Mouse (Mus musculus): ENCODE measurements around the gene Hpn. TPM values are rescaled to one million over a fixed set of nuclear protein-coding genes. Genes with fewer than 3 reads are reported as not detected.
A peak's percentile ranks its signal among the peaks of the same experiment; 100 is the strongest.

The Hpn gene
- polyA plus RNA-seq, 1 experiment from 2014 or later: 1.2 TPM

DNA sequence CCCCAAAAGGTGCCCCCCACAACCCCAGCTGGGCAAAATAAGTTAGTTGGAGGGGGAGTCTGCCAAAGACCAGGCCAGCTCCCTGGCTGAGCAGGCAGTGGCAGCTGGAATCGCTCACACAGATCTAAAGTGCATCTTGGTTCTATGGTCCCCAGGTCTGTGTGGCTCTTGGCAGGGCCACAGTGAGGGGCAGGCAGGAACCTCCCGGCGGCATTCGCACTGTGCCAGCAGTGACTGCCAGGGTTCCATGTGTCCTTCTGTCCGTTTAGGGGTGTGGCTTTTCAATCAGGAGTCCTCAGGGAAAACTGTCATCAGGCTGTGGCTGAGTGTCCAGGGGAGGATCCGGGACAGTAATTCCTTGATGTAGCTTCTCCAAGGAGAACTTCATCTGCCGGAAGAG is 15.1 kb upstream of the Hpn start:
- Histone ChIP-seq H3K4me3 (ENCODE audit: low read depth, low read length) (no peak overlapping the region), H3K27ac (ENCODE audit: low read depth, low read length) (no peak overlapping the region), H3K4me1 (ENCODE audit: control insufficient read depth, insufficient read depth, low read length) (peaks cover 14% of the 10 kb centered on the region), H3K27me3 (ENCODE audit: control insufficient read depth, insufficient read depth, low read length) (peaks cover 30% of the 10 kb centered on the region), H3K9ac (ENCODE audit: low read length) (no peak overlapping the region), H3K4me2 (no peak overlapping the region), H3K36me3 (ENCODE audit: control insufficient read depth, insufficient read depth, low read length) (peaks cover 59% of the 10 kb centered on the region), H3K9me3 (ENCODE audit: control insufficient read depth, low read length) (no peaks in the 10 kb centered on the region)
- no peak for ATAC-seq (ENCODE audit: low FRiP score)
- DNase-seq (ENCODE audit: low spot score, missing footprints): no peak
- 91% methylated on average over 7 of the region's 7 CpGs for WGBS

- Histone ChIP-seq H3K36me3 (ENCODE audit: control insufficient read depth, insufficient read depth, low read length) (peaks cover 40% of the 10 kb centered on the region), H3K27me3 (ENCODE audit: control insufficient read depth, insufficient read depth, low read length) (peaks cover 33% of the 10 kb centered on the region), H3K4me1 (ENCODE audit: control insufficient read depth, insufficient read depth, low read length) (peaks cover 14% of the 10 kb centered on the region), H3K9ac (ENCODE audit: low read length) (no peak overlapping the region), H3K9me3 (ENCODE audit: control insufficient read depth, low read length) (no peaks in the 10 kb centered on the region), H3K4me3 (ENCODE audit: low read depth, low read length) (no peak overlapping the region), H3K27ac (ENCODE audit: low read depth, low read length) (no peak overlapping the region), H3K4me2 (no peak overlapping the region)
- WGBS: 66% methylated on average over 9 of the region's 9 CpGs
- DNase-seq (ENCODE audit: low spot score, missing footprints) (no peak), ATAC-seq (ENCODE audit: low FRiP score) (peak; percentile 17; the same call in 1 of the 2 replicates)
Measured at GRCm38 (mm10) chr7:31128157-31128705, 13.1 kb upstream of the Hpn start.

DNA sequence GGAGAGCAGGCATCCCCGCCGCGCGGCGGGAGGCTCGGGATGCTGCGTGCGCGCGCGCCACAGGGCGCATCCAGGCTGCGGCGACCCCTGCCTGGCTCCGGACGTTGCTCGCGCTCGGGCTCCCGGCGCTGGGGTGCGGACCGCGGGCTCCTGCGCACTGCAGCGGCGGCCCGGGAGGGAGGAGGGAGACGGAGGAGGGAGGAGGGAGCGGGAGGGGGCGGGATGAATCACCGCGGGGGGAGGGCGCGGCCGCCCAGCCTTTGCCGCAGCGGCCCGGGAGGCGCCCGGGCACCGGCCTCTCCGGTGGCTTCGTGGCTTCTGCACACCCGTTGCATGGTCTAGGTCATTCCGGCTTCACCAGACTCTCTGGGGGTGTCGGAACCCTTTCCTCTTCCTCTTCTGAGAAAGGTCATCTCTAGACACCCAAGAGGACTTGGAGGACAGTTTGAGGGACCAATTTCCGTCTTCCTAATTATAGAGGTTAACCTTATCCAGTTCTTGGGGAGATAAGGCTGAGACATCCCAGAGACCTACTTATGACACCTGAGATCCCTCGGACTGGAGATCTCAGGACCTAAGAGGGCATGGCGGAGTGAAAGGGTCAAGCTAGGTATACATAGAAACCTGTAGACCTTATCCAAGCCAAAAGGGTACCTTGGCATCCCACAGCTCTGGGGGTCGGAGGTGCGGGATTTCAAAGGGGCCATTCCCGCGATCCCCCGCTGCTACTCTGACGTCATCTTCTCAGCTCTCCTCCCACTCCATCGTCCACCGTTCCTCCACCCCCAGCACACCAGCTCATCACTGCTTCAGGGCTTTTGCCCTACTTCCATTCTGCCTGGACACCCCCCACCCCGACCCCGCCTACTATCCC is 12.0 kb upstream of the Hpn start, which contains the start of gene Scn1b:
Gene Scn1b (minus strand): TSS at position 153 of the 874 bp plus-strand sequence.
- H3K27ac ChIP-seq (ENCODE audit: low read depth, low read length): no peak within 1 kb of the TSS; the same call in 1 of the 2 replicates
- peak within 1 kb of the TSS; percentile 46 for H3K4me3 ChIP-seq (ENCODE audit: low read depth, low read length)
- DNase-seq (ENCODE audit: low spot score, missing footprints) (peak; percentile 90), ATAC-seq (ENCODE audit: low FRiP score) (peak; percentile 47; the same call in 1 of the 2 replicates)
- peaks cover 33% of the 10 kb centered on the region for H3K27me3 ChIP-seq (ENCODE audit: control insufficient read depth, insufficient read depth, low read length)
- 4% methylated on average over 32 of the region's 60 CpGs for WGBS
- H3K4me1 ChIP-seq (ENCODE audit: control insufficient read depth, insufficient read depth, low read length): peaks cover 14% of the 10 kb centered on the region
- no peaks in the 10 kb centered on the region for H3K9me3 ChIP-seq (ENCODE audit: control insufficient read depth, low read length)
- H3K9ac ChIP-seq (ENCODE audit: low read length): peak within 1 kb of the TSS; percentile 33; the same call in 1 of the 2 replicates
- H3K4me2 ChIP-seq: peak within 1 kb of the TSS; percentile 86
- peaks cover 29% of the 10 kb centered on the region for H3K36me3 ChIP-seq (ENCODE audit: control insufficient read depth, insufficient read depth, low read length)

DNA sequence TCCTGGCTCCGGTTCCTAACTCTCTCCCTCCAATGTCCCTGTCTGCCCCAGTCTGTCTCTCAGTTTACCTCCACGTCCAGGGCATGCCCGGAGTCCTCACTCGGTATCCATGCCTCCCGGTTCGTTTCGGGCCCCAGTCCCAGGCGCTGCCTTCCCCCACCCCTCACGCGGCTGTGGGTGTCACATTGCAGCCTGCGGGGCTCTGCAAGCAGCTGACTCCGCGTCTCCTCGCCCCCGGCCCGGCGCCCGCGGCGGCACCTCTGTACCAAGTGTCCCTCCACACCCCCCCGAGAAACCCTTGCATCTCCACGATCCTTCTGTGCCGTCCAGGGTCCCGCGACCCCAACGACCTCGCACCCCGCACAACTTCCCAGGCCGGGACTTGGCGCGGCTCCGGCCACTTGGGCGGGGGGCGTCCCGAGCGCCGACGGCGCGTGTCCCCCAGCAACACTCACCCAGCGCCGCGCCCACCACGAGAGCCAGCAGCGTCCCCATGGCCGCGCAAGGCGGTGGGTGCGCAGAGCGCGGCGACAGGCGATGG is 11.2 kb upstream of the Hpn start:
- DNase-seq (ENCODE audit: low spot score, missing footprints) (peak; percentile 88), ATAC-seq (ENCODE audit: low FRiP score) (peak; percentile 22; the same call in 1 of the 2 replicates)
- H3K4me1 ChIP-seq (ENCODE audit: control insufficient read depth, insufficient read depth, low read length): peaks cover 14% of the 10 kb centered on the region
- no peaks in the 10 kb centered on the region for H3K9me3 ChIP-seq (ENCODE audit: control insufficient read depth, low read length)
- H3K27ac ChIP-seq (ENCODE audit: low read depth, low read length): no peak overlapping the region; the same call in 1 of the 2 replicates
- H3K9ac ChIP-seq (ENCODE audit: low read length): peak overlapping the region; percentile 33; the same call in 1 of the 2 replicates
- peaks cover 21% of the 10 kb centered on the region for H3K36me3 ChIP-seq (ENCODE audit: control insufficient read depth, insufficient read depth, low read length)
- peaks cover 33% of the 10 kb centered on the region for H3K27me3 ChIP-seq (ENCODE audit: control insufficient read depth, insufficient read depth, low read length)
- WGBS: under 1% methylated on average over 53 of the region's 53 CpGs
- H3K4me2 ChIP-seq: peak overlapping the region; percentile 86
- peak overlapping the region; percentile 46 for H3K4me3 ChIP-seq (ENCODE audit: low read depth, low read length)

- no peak overlapping the region for H3K27ac ChIP-seq (ENCODE audit: low read depth, low read length)
- H3K36me3 ChIP-seq (ENCODE audit: control insufficient read depth, insufficient read depth, low read length): peaks cover 12% of the 10 kb centered on the region
- peaks cover 14% of the 10 kb centered on the region for H3K4me1 ChIP-seq (ENCODE audit: control insufficient read depth, insufficient read depth, low read length)
- DNase-seq (ENCODE audit: low spot score, missing footprints) (no peak), ATAC-seq (ENCODE audit: low FRiP score) (no peak)
- 83% methylated on average over 13 of the region's 13 CpGs for WGBS
- H3K9me3 ChIP-seq (ENCODE audit: control insufficient read depth, low read length): no peaks in the 10 kb centered on the region
- H3K4me2 ChIP-seq: no peak overlapping the region
- peaks cover 33% of the 10 kb centered on the region for H3K27me3 ChIP-seq (ENCODE audit: control insufficient read depth, insufficient read depth, low read length)
- no peak overlapping the region for H3K9ac ChIP-seq (ENCODE audit: low read length)
- no peak overlapping the region for H3K4me3 ChIP-seq (ENCODE audit: low read depth, low read length)
Measured at GRCm38 (mm10) chr7:31125116-31125515, 10.0 kb upstream of the Hpn start.

DNA sequence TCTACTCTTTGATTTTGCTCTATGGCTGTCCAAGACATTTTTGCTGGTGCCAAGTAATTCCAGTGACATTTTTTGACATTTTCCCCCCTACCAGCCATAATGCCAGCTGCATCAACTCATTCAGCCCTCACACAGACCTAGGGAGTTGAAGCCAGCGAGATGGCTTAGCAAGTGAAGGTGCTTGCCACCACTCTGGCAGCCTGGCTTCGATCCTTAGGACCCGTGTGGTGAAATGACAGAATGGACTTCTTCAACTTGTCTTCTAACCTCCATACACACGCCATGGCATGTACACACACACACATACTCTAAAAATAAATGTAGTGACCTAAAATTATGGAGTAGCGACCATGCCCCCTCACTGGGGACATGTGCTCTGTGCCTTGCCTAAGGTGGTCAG is 9.3 kb upstream of the Hpn start:
- H3K36me3 ChIP-seq (ENCODE audit: control insufficient read depth, insufficient read depth, low read length): peaks cover 7% of the 10 kb centered on the region
- no peak overlapping the region for H3K4me3 ChIP-seq (ENCODE audit: low read depth, low read length)
- no peak overlapping the region for H3K4me2 ChIP-seq
- ATAC-seq (ENCODE audit: low FRiP score) (no peak), DNase-seq (ENCODE audit: low spot score, missing footprints) (no peak)
- WGBS: 83% methylated on average over 5 of the region's 5 CpGs
- H3K27me3 ChIP-seq (ENCODE audit: control insufficient read depth, insufficient read depth, low read length): peaks cover 33% of the 10 kb centered on the region
- H3K9me3 ChIP-seq (ENCODE audit: control insufficient read depth, low read length): no peaks in the 10 kb centered on the region
- no peak overlapping the region for H3K27ac ChIP-seq (ENCODE audit: low read depth, low read length)
- H3K4me1 ChIP-seq (ENCODE audit: control insufficient read depth, insufficient read depth, low read length): peaks cover 14% of the 10 kb centered on the region
- no peak overlapping the region for H3K9ac ChIP-seq (ENCODE audit: low read length)

DNA sequence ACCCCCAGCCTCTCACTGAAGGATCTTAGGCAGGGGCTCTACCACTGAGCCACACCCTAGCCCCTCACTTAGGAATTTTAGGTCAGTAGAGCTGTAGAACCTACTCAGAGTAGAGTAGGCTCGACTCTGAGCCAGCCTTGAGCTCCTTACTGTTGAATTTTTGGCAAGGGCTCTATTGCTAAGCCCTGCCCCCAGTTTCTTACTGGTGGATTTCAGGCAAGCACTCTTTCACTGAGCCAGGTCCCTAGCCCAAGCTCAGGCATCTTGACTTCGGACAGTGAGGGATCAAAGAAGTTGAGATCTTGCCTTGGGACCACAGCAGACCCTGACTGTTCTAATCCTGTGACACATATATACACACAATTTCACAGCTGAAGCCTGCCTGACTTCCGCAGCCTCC is 8.6 kb upstream of the Hpn start:
- Histone ChIP-seq H3K27me3 (ENCODE audit: control insufficient read depth, insufficient read depth, low read length) (peaks cover 32% of the 10 kb centered on the region), H3K4me3 (ENCODE audit: low read depth, low read length) (no peak overlapping the region), H3K4me2 (no peak overlapping the region), H3K27ac (ENCODE audit: low read depth, low read length) (no peak overlapping the region), H3K9me3 (ENCODE audit: control insufficient read depth, low read length) (no peaks in the 10 kb centered on the region), H3K9ac (ENCODE audit: low read length) (no peak overlapping the region), H3K4me1 (ENCODE audit: control insufficient read depth, insufficient read depth, low read length) (peaks cover 14% of the 10 kb centered on the region), H3K36me3 (ENCODE audit: control insufficient read depth, insufficient read depth, low read length) (peaks cover 3% of the 10 kb centered on the region; the same call in 1 of the 2 replicates)
- ATAC-seq (ENCODE audit: low FRiP score) (no peak), DNase-seq (ENCODE audit: low spot score, missing footprints) (no peak)
- 87% methylated on average over 3 of the region's 3 CpGs for WGBS

GRCm38 (mm10) chr7:31122641-31123631 is 7.8 kb upstream of the Hpn start:
- WGBS: 85% methylated on average over 16 of the region's 16 CpGs
- H3K27me3 ChIP-seq (ENCODE audit: control insufficient read depth, insufficient read depth, low read length): peaks cover 29% of the 10 kb centered on the region
- no peak for DNase-seq (ENCODE audit: low spot score, missing footprints)

More at GRCm38 (mm10) chr7:31122641-31123631, 7.8 kb upstream of the Hpn start:
- Histone ChIP-seq H3K9me3 (ENCODE audit: control insufficient read depth, low read length) (no peaks in the 10 kb centered on the region), H3K4me2 (no peak overlapping the region), H3K27ac (ENCODE audit: low read depth, low read length) (no peak overlapping the region), H3K4me3 (ENCODE audit: low read depth, low read length) (no peak overlapping the region), H3K4me1 (ENCODE audit: control insufficient read depth, insufficient read depth, low read length) (peaks cover 14% of the 10 kb centered on the region), H3K9ac (ENCODE audit: low read length) (no peak overlapping the region), H3K36me3 (ENCODE audit: control insufficient read depth, insufficient read depth, low read length) (no peaks in the 10 kb centered on the region)
- no peak for ATAC-seq (ENCODE audit: low FRiP score)
